Comparison of ENCODE assay signal across 22 mouse cellular contexts in genomic region chr3:101524905-101525304, GRCm38 (mm10).
DNase-seq lines count a peak whose midpoint lies in the region; ATAC-seq and TF ChIP-seq lines count a peak whose summit lies in the region.
"Had no signal": no experiment of that assay in that cellular context is flagged by ENCODE, and none has a peak within 500 bp of the region (broad histone marks: within the 10 kb centered on the region; RNA-seq: fewer than 3 reads in every experiment).

No protein-coding gene starts in this region.

- WGBS in hindbrain, postnatal 0 days, result 62% methylated on average over 8 of the region's 8 CpGs
- WGBS in hindbrain, embryonic 13.5 days, result 87% methylated on average over 8 of the region's 8 CpGs
- WGBS in kidney, postnatal 0 days, result 92% methylated on average over 8 of the region's 8 CpGs
- WGBS in liver, adult 2 months, result 89% methylated on average over 8 of the region's 8 CpGs
- 62% methylated on average over 8 of the region's 8 CpGs for WGBS in liver, embryonic 12.5 days (ENCODE audit: insufficient replicate concordance)

- no peak for TF ChIP-seq CTCF in hindbrain, postnatal 0 days (IDR thresholded peaks at IDR 0.05; ENCODE audit: low read depth)
- no peak for TF ChIP-seq CTCF in kidney, postnatal 0 days (IDR thresholded peaks at IDR 0.05; ENCODE audit: low read depth)
- no peak for TF ChIP-seq CTCF in liver, adult 2 months (IDR thresholded peaks at IDR 0.05; ENCODE audit: low read depth, low read length)

- H3K9me3 ChIP-seq in hindbrain, postnatal 0 days (ENCODE audit: low read length), result no peaks in the 10 kb centered on the region
- H3K9me3 ChIP-seq in hindbrain, embryonic 13.5 days, result no peaks in the 10 kb centered on the region
- H3K9me3 ChIP-seq in kidney, postnatal 0 days (replicated peaks; ENCODE audit: low read length), result no peaks in the 10 kb centered on the region
- no peaks in the 10 kb centered on the region for H3K9me3 ChIP-seq in liver, embryonic 12.5 days (replicated peaks)
- H3K9me3 ChIP-seq: embryonic facial prominence, embryonic 10.5 days; embryonic facial prominence, embryonic 12.5 days; forebrain, embryonic 13.5 days; forebrain, embryonic 15.5 days; G1E had no signal

- no peaks in the 10 kb centered on the region for H3K36me3 ChIP-seq in hindbrain, postnatal 0 days (ENCODE audit: insufficient read depth, low read length)
- H3K36me3 ChIP-seq in hindbrain, embryonic 13.5 days, result no peaks in the 10 kb centered on the region
- no peaks in the 10 kb centered on the region for H3K36me3 ChIP-seq in kidney, postnatal 0 days (ENCODE audit: insufficient read depth, low read length)
- H3K36me3 ChIP-seq in liver, adult 2 months (ENCODE audit: control insufficient read depth, insufficient read depth, low read length), result no peaks in the 10 kb centered on the region
- H3K36me3 ChIP-seq in liver, embryonic 12.5 days, result no peaks in the 10 kb centered on the region
- H3K36me3 ChIP-seq: embryonic facial prominence, embryonic 10.5 days; embryonic facial prominence, embryonic 12.5 days; forebrain, embryonic 15.5 days; G1E had no signal

- ATAC-seq in cerebellum, adult (ENCODE audit: insufficient number of reproducible peaks, low FRiP score, low TSS enrichment), result no peak
- ATAC-seq in hindbrain, postnatal 0 days, result peak; percentile 45; the same call in 1 of the 2 replicates
- ATAC-seq in hindbrain, embryonic 13.5 days (ENCODE audit: low FRiP score), result no peak
- ATAC-seq in kidney, postnatal 0 days (replicated peaks; ENCODE audit: low FRiP score, low read depth), result no peak
- no peak for ATAC-seq in liver, embryonic 12.5 days
- ATAC-seq: activated CD4-positive, CD25-positive, alpha-beta regulatory T cell, adult 4 months; CD4-positive, CD25-positive, alpha-beta regulatory T cell, adult 4 months; forebrain, embryonic 13.5 days; forebrain, embryonic 15.5 days; forebrain, postnatal 0 days; Patski had no signal

- H3K4me1 ChIP-seq in hindbrain, postnatal 0 days (ENCODE audit: insufficient read depth, low read length), result 0 out of 2 replicates have a peak, but pooled peaks cover 11% of the 10 kb centered on the region
- peaks cover 55% of the 10 kb centered on the region for H3K4me1 ChIP-seq in hindbrain, embryonic 13.5 days (replicated peaks)
- H3K4me1 ChIP-seq in kidney, postnatal 0 days (replicated peaks; ENCODE audit: insufficient read depth, low read length), result peaks cover 16% of the 10 kb centered on the region; the same call in 1 of the 2 replicates
- peaks cover 24% of the 10 kb centered on the region for H3K4me1 ChIP-seq in liver, adult 2 months (ENCODE audit: control insufficient read depth, insufficient read depth, low read length)
- peaks cover 18% of the 10 kb centered on the region for H3K4me1 ChIP-seq in liver, embryonic 12.5 days

- TF ChIP-seq POLR2A in liver, adult 2 months (IDR thresholded peaks at IDR 0.05; ENCODE audit: extremely low read depth, insufficient read depth, low read length), result no peak

- no peaks in the 10 kb centered on the region for H3K27me3 ChIP-seq in hindbrain, postnatal 0 days (ENCODE audit: insufficient read depth, low read length)
- no peaks in the 10 kb centered on the region for H3K27me3 ChIP-seq in hindbrain, embryonic 13.5 days
- no peaks in the 10 kb centered on the region for H3K27me3 ChIP-seq in kidney, postnatal 0 days (ENCODE audit: insufficient read depth, low read length)
- no peaks in the 10 kb centered on the region for H3K27me3 ChIP-seq in liver, adult 2 months (ENCODE audit: control insufficient read depth, insufficient read depth, low read length)
- H3K27me3 ChIP-seq in liver, embryonic 12.5 days (replicated peaks), result no peaks in the 10 kb centered on the region
- H3K27me3 ChIP-seq: CH12.LX; embryonic facial prominence, embryonic 12.5 days; forebrain, embryonic 13.5 days; forebrain, embryonic 15.5 days; Patski had no signal

- no peak overlapping the region for H3K27ac ChIP-seq in hindbrain, postnatal 0 days
- no peak overlapping the region for H3K27ac ChIP-seq in hindbrain, embryonic 13.5 days
- 0 out of 2 replicates have a peak overlapping the region, but pooled peaks have one; percentile 19 for H3K27ac ChIP-seq in kidney, postnatal 0 days
- peak overlapping the region; percentile 2; the same call in 1 of the 2 replicates for H3K27ac ChIP-seq in liver, adult 2 months (replicated peaks; ENCODE audit: insufficient read depth, low read depth, low read length)
- H3K27ac ChIP-seq in liver, embryonic 12.5 days, result no peak overlapping the region
- H3K27ac ChIP-seq: embryonic facial prominence, embryonic 10.5 days; embryonic facial prominence, embryonic 12.5 days; forebrain, embryonic 13.5 days; forebrain, embryonic 15.5 days had no signal

- H3K79me2 ChIP-seq in liver, adult 2 months (ENCODE audit: control insufficient read depth, insufficient read depth, low read length), result no peaks in the 10 kb centered on the region

- no peak overlapping the region for H3K9ac ChIP-seq in hindbrain, postnatal 0 days (replicated peaks; ENCODE audit: low read length)
- no peak overlapping the region for H3K9ac ChIP-seq in hindbrain, embryonic 13.5 days
- no peak overlapping the region for H3K9ac ChIP-seq in kidney, postnatal 0 days (ENCODE audit: low read depth, low read length)
- H3K9ac ChIP-seq in liver, adult 2 months (ENCODE audit: low read depth, low read length), result no peak overlapping the region
- no peak overlapping the region for H3K9ac ChIP-seq in liver, embryonic 12.5 days
- H3K9ac ChIP-seq: embryonic facial prominence, embryonic 12.5 days; forebrain, embryonic 13.5 days; forebrain, embryonic 15.5 days; forebrain, postnatal 0 days had no signal

- H3K4me2 ChIP-seq in hindbrain, postnatal 0 days (ENCODE audit: low read depth, low read length), result no peak overlapping the region
- no peak overlapping the region for H3K4me2 ChIP-seq in hindbrain, embryonic 13.5 days
- no peak overlapping the region for H3K4me2 ChIP-seq in kidney, postnatal 0 days (ENCODE audit: low read length)
- no peak overlapping the region for H3K4me2 ChIP-seq in liver, embryonic 12.5 days
- H3K4me2 ChIP-seq: embryonic facial prominence, embryonic 12.5 days; forebrain, embryonic 13.5 days; forebrain, embryonic 15.5 days had no signal

- DNase-seq in cerebellum, postnatal 10 days, result peak; percentile 74 to 81
- DNase-seq in hindbrain, postnatal 0 days (ENCODE audit: low spot score), result peak; percentile 67
- DNase-seq in kidney, postnatal 0 days (ENCODE audit: low spot score), result no peak
- no peak for DNase-seq in kidney, postnatal 10 days
- DNase-seq in liver, adult 2 months (ENCODE audit: extremely low read depth, low read depth, low spot score), result no peak
- DNase-seq: adrenal gland, adult 8-10 months; B cell, adult 2 months; cerebellum, adult 11-12 months; cerebellum, adult 9-10 months; forebrain, postnatal 0 days had no signal

- H3K4me3 ChIP-seq in hindbrain, postnatal 0 days (ENCODE audit: low read length), result no peak overlapping the region
- no peak overlapping the region for H3K4me3 ChIP-seq in hindbrain, embryonic 13.5 days
- no peak overlapping the region for H3K4me3 ChIP-seq in kidney, postnatal 0 days (replicated peaks; ENCODE audit: low read depth, low read length)
- H3K4me3 ChIP-seq in liver, adult 2 months (ENCODE audit: insufficient read depth, low read depth, low read length), result no peak overlapping the region
- H3K4me3 ChIP-seq in liver, embryonic 12.5 days, result no peak overlapping the region
- H3K4me3 ChIP-seq: embryonic facial prominence, embryonic 10.5 days; embryonic facial prominence, embryonic 12.5 days; forebrain, embryonic 13.5 days; forebrain, embryonic 15.5 days had no signal

Comparison
In these comparisons a context has a peak if more than half of its experiments do, and no peak if none do; other contexts are left out.
1. H3K27ac ChIP-seq: peak in kidney, postnatal 0 days (single experiment) and liver, adult 2 months (single experiment); none in hindbrain, postnatal 0 days (single experiment), hindbrain, embryonic 13.5 days (single experiment) and liver, embryonic 12.5 days (single experiment).
2. DNase-seq: peak in cerebellum, postnatal 10 days (2 of 2) and hindbrain, postnatal 0 days (single experiment); none in kidney, postnatal 0 days (single experiment), kidney, postnatal 10 days (single experiment) and liver, adult 2 months (single experiment).